Mouse (Mus musculus) heart, embryonic 16.5 days (tissue): ENCODE data around the gene Tnfsfm13. TPM values are rescaled to one million over a fixed set of nuclear protein-coding genes. Genes with fewer than 3 reads are reported as not detected.
"Not testable (repeated sequence)": the region's sequence is repeated elsewhere in the genome, so short reads cannot be mapped to it uniquely, and the experiment has no call there.

Source experiments
- ATAC-seq: fragments of 200-750 bp; cut with Nextera tagmentation; replicated peaks from 2 replicates; pipeline ENCODE4 v1.8.0; 2017; ENCODE audit warnings: moderate number of reproducible peaks; ENCODE audit not compliant: insufficient read depth, low FRiP score; ENCODE audit errors: extremely low read depth
- H3K27ac ChIP-seq: fragments of 300-500 bp; sonication (generic); 2 replicates; pipeline ENCODE4 v1.5.1; 2014; ENCODE audit warnings: mild to moderate bottlenecking, low read length, control low read depth, moderate library complexity
- H3K27me3 ChIP-seq: fragments of 300-500 bp; sonication (generic); 2 replicates; pipeline ENCODE4 v1.6.1; 2014; ENCODE audit warnings: low read length, mixed read lengths; ENCODE audit not compliant: control insufficient read depth, insufficient read depth
- H3K36me3 ChIP-seq: fragments of 300-500 bp; sonication (generic); 2 replicates; pipeline ENCODE4 v1.6.1; 2014; ENCODE audit not compliant: control insufficient read depth, insufficient read depth
- H3K4me1 ChIP-seq: fragments of 300-500 bp; sonication (generic); 2 replicates; pipeline ENCODE4 v1.6.1; 2014; ENCODE audit warnings: low read length, mixed read lengths; ENCODE audit not compliant: control insufficient read depth, insufficient read depth
- H3K4me2 ChIP-seq: fragments of 300-500 bp; sonication (generic); 2 replicates; pipeline ENCODE4 v1.6.1; 2014; ENCODE audit warnings: low read depth, mild to moderate bottlenecking, control low read depth, low read length
- H3K4me3 ChIP-seq: fragments of 300-500 bp; sonication (generic); 2 replicates; pipeline ENCODE4 v1.5.1; 2014; ENCODE audit warnings: mild to moderate bottlenecking, control low read depth, low read length
- H3K9ac ChIP-seq: fragments of 300-500 bp; sonication (generic); 2 replicates; pipeline ENCODE4 v1.6.1; 2014; ENCODE audit warnings: low read length, control low read depth
- H3K9me3 ChIP-seq: fragments of 300-500 bp; sonication (generic); replicated peaks from 2 replicates; pipeline ENCODE4 v1.6.1; 2016; ENCODE audit warnings: low read length; ENCODE audit not compliant: control insufficient read depth
- WGBS: fragments of 180-500 bp; shearing (Covaris S2); extraction: QIAGEN DNeasy Blood & Tissue Kit; methylation state at CpG from one replicate; pipeline ENCODE4 v1.1.7; 2014; 5-methylcytosine and 5-hydroxymethylcytosine counted together
- polyA plus RNA-seq: library from polyadenylated mRNA; unstranded; fragments of >200 nt; fragmentation: Nextera tagmentation; extraction: Ambion mirVana; gene quantifications from 2 replicates; pipeline ENCODE4 v1.2.1, GENCODE M21; 2015

Gene Tnfsfm13
- polyA plus RNA-seq, 1 experiment from 2014 or later, result 3.5 TPM

DNA sequence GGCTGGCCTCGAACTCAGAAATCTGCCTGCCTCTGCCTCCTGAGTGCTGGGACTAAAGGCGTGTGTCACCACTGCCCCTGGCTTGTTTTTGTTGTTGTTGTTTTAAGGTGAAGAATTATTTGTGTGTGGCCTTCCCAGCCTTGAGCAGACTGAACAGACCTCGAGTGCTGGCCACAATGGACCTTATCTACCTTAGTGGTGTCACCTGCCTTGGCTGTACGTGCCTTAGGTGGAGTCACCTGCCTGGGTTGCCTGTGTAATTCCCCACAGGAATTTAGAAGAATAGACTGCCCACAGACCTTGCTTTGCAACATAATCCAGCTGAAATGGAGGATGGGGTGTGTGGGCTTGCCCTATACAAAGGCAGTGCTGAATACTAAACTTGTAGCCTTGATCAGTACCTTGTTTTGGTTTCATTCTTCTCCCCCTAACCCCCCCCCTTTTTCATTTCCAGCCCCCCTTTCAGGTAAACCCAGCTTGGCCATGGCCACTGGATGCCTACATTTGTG is 12.0 kb upstream of the Tnfsfm13 start:
- Histone ChIP-seq H3K4me3 (no peak overlapping the region), H3K9me3 (no peaks in the 10 kb centered on the region), H3K36me3 (no peaks in the 10 kb centered on the region), H3K4me2 (no peak overlapping the region), H3K27me3 (no peaks in the 10 kb centered on the region), H3K4me1 (no peaks in the 10 kb centered on the region), H3K9ac (no peak overlapping the region), H3K27ac (no peak overlapping the region)
- ATAC-seq, result no peak
- WGBS, result 87% methylated on average over 4 of the region's 4 CpGs

DNA sequence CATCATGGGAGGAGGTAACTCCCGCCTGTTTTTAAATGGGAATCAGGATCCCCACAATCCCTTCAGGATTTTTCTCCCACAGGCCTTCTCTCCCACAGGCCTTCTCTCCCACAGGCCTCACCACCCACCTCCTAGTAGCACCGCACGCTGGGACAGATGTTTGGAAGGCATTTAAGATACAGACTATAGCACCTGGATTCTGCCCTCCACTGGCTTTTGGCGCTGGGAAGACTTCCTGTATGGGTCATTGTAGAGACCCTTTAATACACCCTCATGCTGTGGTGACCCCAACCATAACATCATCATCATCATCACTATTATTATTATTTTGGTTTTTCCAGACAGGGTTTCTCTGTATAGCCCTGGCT is 11.6 kb upstream of the Tnfsfm13 start:
- Histone ChIP-seq H3K36me3 (no peaks in the 10 kb centered on the region), H3K4me2 (no peak overlapping the region), H3K9me3 (no peaks in the 10 kb centered on the region), H3K9ac (no peak overlapping the region), H3K27ac (no peak overlapping the region), H3K4me3 (no peak overlapping the region), H3K4me1 (no peaks in the 10 kb centered on the region), H3K27me3 (no peaks in the 10 kb centered on the region)
- no peak for ATAC-seq
- 87% methylated on average over 4 of the region's 4 CpGs for WGBS

DNA sequence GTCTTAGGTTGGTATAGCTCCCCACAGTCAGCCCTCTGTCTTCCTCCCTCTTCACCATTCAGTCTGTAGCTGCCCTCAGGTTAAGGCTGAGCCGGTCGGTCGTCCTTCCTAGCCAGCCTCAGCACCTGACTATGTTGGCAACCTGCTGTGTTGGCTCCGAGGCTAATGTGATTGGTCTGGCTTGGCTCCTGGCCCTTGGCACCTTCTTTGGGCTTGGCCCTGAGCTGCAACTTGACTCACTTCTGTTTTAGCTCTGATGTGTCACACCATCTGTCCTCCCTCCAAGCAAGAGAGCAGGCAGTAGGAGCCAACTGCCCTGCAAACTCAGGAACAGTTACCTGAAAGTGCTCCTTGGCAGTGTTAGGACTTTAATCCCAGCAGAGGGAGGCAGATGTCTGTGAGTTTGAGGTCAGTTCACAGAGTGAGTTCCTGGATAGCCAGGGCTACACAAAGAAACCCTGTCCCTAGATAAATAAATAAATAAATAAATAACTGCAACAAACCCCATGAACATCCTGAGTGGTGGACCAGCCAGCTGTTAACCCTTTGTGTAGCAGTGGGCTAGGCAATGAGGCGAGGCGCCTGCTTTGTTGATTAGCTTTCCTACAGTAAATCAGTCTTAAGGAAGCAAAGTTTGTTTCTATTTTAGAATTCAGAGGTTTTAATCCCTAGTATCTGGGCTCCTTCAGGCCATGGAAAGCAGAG is 11.0 kb upstream of the Tnfsfm13 start:
- no peaks in the 10 kb centered on the region for H3K36me3 ChIP-seq
- H3K27ac ChIP-seq, result no peak overlapping the region
- no peaks in the 10 kb centered on the region for H3K27me3 ChIP-seq
- H3K9me3 ChIP-seq, result no peaks in the 10 kb centered on the region
- no peak overlapping the region for H3K4me3 ChIP-seq
- ATAC-seq, result no peak
- H3K4me2 ChIP-seq, result no peak overlapping the region
- 49% methylated on average over 6 of the region's 6 CpGs for WGBS
- no peaks in the 10 kb centered on the region for H3K4me1 ChIP-seq
- H3K9ac ChIP-seq, result no peak overlapping the region

DNA sequence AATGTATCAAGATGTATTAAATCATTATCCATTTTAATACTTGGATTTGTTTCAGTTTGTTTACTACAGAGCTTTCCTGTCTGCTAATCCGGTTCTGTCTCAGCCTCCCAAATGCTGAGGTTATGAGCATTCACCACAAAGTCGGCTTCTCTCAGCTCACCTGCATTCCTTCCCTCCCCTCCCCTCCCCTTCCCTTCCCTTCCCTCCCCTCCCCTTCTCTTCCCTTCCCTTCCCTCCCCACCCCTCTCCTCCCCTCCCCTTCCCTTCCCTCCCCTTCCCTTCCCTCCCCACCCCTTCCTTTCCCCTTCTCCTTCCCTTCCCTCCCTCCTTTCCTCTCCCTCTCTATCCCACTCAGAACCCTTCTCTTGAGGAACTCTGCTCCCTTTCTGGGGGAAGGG is 8.7 kb upstream of the Tnfsfm13 start:
- Histone ChIP-seq H3K9me3 (no peaks in the 10 kb centered on the region), H3K9ac (no peak overlapping the region), H3K4me1 (0 out of 2 replicates have a peak, but pooled peaks cover 3% of the 10 kb centered on the region), H3K27ac (no peak overlapping the region), H3K4me2 (no peak overlapping the region), H3K36me3 (no peaks in the 10 kb centered on the region), H3K4me3 (no peak overlapping the region), H3K27me3 (no peaks in the 10 kb centered on the region)
- WGBS, result 40% methylated on average over 2 of the region's 2 CpGs
- ATAC-seq, result no peak

DNA sequence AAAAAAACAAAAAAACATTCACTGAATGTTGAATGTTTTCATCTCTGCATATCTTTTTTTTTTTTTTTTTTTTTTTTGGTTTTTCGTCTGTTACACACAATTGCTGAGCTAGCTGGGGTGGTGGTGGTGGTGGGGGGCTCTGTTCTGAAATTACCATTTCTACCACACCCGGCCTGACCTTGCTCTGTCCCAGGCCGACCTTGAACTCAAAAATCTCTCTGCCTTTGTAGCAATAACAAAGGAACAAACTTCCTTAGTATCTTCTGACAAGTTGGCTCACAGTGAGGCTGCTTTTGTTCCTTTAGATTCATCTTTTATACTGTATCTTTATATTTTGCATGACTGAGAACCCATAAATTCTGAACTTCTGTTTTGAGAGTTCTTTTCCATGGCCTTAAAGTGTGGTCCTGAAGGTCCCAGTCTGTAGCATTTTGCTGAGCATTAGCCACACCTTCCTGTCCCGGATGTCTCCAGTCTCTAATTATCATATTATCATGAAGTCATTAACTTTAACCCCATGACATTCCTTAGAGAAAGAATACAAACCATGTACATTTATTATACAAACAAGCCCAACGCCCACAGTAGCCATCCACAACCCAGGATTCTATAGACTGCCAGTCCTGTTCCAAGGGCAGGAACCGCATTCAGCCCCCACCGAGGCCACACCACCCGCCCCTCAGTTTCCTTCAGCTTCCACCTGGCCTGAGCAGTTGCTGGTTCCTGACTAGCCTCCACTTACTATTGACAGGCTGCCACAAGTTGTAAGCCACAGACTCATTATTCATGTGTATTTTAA is 8.1 kb upstream of the Tnfsfm13 start:
- Histone ChIP-seq H3K27me3 (no peaks in the 10 kb centered on the region), H3K4me1 (0 out of 2 replicates have a peak, but pooled peaks cover 3% of the 10 kb centered on the region), H3K4me3 (no peak overlapping the region), H3K36me3 (no peaks in the 10 kb centered on the region), H3K27ac (no peak overlapping the region), H3K9ac (no peak overlapping the region), H3K9me3 (no peaks in the 10 kb centered on the region), H3K4me2 (no peak overlapping the region)
- 59% methylated on average over 8 of the region's 8 CpGs for WGBS
- no peak for ATAC-seq

DNA sequence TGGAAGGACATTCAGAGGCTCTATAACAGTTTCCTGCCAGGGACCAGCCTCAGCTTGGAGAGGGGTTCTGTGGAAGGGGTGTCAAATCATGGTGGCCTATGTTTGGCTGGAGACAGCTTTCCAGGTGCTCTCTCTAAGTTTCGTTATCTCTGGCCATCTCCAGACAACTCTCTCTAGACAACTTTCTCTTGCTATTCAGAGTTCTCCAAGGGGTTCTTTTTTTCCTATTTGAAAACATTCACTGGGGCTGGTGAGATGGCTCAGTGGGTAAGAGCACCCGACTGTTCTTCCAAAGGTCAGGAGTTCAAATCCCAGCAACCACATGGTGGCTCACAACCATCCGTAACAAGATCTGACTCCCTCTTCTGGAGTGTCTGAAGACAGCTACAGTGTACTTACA is 7.5 kb upstream of the Tnfsfm13 start:
- H3K36me3 ChIP-seq, H3K27me3 ChIP-seq, ATAC-seq, H3K9ac ChIP-seq, H3K4me2 ChIP-seq, H3K9me3 ChIP-seq, H3K4me1 ChIP-seq, H3K27ac ChIP-seq, H3K4me3 ChIP-seq: not testable (repeated sequence)
- WGBS, result 70% methylated on average over 2 of the region's 3 CpGs

DNA sequence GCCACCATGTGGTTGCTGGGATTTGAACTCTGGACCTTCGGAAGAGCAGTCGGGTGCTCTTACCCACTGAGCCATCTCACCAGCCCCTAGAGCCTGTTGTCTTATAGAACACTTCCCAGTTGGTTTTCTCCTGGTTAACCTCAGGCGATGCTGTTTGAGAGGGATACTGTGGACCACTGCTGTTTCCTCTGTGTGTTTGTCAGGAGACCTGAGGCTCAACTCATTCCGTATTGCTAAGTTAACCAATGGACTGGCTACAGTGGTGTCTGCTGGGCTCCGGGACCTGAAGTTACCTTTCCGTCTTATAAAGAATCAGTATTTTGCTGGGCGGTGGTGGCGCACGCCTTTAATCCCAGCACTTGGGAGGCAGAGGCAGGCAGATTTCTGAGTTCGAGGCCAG is 7.0 kb upstream of the Tnfsfm13 start:
- H3K27ac ChIP-seq, H3K36me3 ChIP-seq, H3K9me3 ChIP-seq, H3K4me2 ChIP-seq, H3K4me1 ChIP-seq, ATAC-seq, H3K9ac ChIP-seq, H3K27me3 ChIP-seq, H3K4me3 ChIP-seq: not testable (repeated sequence)
- 90% methylated on average over 10 of the region's 10 CpGs for WGBS

DNA sequence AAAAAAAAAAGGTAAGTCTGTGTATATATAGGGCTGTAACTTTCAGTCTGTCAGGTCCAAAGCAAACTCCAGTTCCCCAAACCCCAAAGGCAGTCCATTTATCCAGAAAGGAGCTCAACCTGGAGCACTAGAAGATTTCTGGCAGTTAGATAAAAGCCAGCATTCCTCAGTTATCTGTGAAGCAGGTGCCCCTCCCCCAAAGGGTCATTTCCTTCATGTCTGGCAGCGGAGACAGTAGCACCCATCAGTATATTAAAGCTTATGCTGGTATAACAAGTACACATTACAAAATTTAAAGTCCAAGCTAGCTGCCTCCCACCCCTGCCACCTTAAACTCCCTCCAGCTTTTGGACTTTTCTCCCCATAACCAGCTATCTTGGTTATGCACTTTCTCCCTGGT is 3.7 kb upstream of the Tnfsfm13 start:
- H3K9ac ChIP-seq, result no peak overlapping the region
- H3K4me1 ChIP-seq, result peaks cover 13% of the 10 kb centered on the region
- no peak overlapping the region for H3K4me2 ChIP-seq
- H3K4me3 ChIP-seq, result no peak overlapping the region
- no peak overlapping the region for H3K27ac ChIP-seq
- no peak for ATAC-seq
- WGBS, result 21% methylated on average over 1 of the region's 1 CpGs
- H3K9me3 ChIP-seq, result no peaks in the 10 kb centered on the region
- H3K36me3 ChIP-seq, result no peaks in the 10 kb centered on the region
- no peaks in the 10 kb centered on the region for H3K27me3 ChIP-seq

DNA sequence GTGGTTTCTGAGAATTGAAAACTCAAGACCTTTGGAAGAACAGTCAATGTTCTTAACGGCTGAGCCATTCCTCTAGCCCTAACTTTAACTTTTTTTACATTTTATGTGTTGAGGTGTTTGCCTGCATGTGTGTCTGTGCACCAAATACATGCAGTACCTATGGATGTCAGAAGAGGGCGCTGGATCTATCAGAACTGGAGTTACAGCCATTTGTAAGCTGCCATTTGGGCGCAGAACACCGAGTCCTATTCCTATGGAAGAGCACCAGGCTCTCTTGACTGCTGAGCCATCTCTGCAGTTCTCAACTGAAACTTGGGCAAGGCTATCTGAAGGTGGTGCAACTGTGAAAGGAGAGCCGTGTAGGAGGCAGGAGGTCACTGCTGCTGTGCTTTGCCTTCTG is 2.7 kb upstream of the Tnfsfm13 start:
- Histone ChIP-seq H3K9me3 (no peaks in the 10 kb centered on the region), H3K4me1 (peaks cover 13% of the 10 kb centered on the region), H3K4me2 (no peak overlapping the region), H3K27ac (no peak overlapping the region), H3K36me3 (no peaks in the 10 kb centered on the region), H3K27me3 (no peaks in the 10 kb centered on the region), H3K9ac (no peak overlapping the region), H3K4me3 (no peak overlapping the region)
- no peak for ATAC-seq
- WGBS, result 65% methylated on average over 5 of the region's 5 CpGs
